Mouse (Mus musculus) lung, embryonic 15.5 days (tissue): ENCODE data around the gene Lhpp. TPM values are rescaled to one million over a fixed set of nuclear protein-coding genes. Genes with fewer than 3 reads are reported as not detected.

Source experiments
- polyA plus RNA-seq: library from polyadenylated mRNA; unstranded; fragments of >200 nt; fragmentation: Nextera tagmentation; extraction: Ambion mirVana; gene quantifications from 2 replicates; pipeline ENCODE4 v1.2.1, GENCODE M21; 2015

Lhpp gene
- polyA plus RNA-seq, 1 experiment from 2014 or later = 19.1 TPM

Other genes with a start within 250 kb of the Lhpp start
- gene Oat, start 34.2 kb upstream of the Lhpp start, polyA plus RNA-seq = 294 and 300 TPM in 2 replicates
- not detected in 2 replicates for gene Nkx1-2, start 11.0 kb upstream of the Lhpp start, polyA plus RNA-seq
- gene Fam53b, start 203.2 kb downstream of the Lhpp start, polyA plus RNA-seq = 25.9 and 33.8 TPM in 2 replicates
- 59.6 and 61.7 TPM in 2 replicates for gene Eef1akmt2, start 242.0 kb downstream of the Lhpp start, polyA plus RNA-seq
- gene Abraxas2, start 248.6 kb downstream of the Lhpp start, polyA plus RNA-seq = 34.0 and 34.2 TPM in 2 replicates